Mouse (Mus musculus) left cerebral cortex, postnatal 4 days (tissue): ENCODE results near the gene Ntrk3. TPM values are rescaled to one million over a fixed set of nuclear protein-coding genes. Genes with fewer than 3 reads are reported as not detected.

ENCODE experiments used
- DNase-seq: peaks from one replicate; pipeline ENCODE4 v3.0.0-alpha.2; 2022
- intact Hi-C: fragments of 180-260 bp; cut with DNase I; formaldehyde crosslinking; loops from one replicate; pipeline ENCODE4 v1.15.1; 2025
- total RNA-seq, 2 experiments: library from RNA; stranded (reverse); gene quantifications; 2 replicates each; pipeline ENCODE4 v1.2.3; 2021

Gene Ntrk3
- total RNA-seq, 2 experiments from 2014 or later = 130 to 143 TPM

DNA sequence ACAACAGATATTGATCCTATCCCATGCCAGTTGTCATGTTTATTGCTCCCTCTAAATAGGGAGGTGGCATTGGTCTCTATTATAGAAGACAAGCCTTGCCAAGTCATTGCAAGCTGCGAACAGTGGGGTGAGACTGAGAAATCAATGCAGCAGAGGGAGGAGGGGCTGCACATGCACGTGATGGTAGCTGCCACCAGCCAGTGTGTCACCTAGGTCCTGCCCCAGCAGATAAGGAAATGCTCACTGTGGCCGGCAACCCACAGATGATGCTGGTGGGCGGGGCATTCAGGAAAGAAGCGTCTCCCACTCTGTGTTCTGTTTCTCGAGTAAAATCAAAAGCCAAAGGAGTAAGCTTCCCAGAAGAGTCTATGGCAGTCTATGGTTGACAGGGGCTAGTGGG lies 154.1 kb downstream of the Ntrk3 start:
- no peak for DNase-seq
- intact Hi-C loops = no loop called here

DNA sequence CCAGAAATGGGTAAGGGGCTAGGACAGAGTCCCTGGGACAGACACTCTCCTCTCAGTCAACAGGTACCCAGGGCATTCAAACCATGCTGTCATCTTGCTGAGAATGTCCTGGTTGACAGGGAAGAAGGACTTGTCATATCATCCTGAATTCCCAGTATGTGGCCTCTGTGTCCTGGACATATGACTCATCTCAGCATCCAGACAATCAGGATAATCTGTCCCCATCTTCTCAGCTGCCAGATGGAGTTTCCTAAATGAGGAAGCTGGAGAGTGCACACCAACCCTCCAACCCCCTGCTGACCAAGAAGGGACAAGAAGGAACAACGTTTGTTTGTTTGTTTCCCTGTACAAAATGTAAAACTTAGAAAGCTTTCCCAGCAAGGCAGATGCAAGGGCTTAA lies 156.5 kb downstream of the Ntrk3 start:
- intact Hi-C loops = no loop called here
- no peak for DNase-seq

DNA sequence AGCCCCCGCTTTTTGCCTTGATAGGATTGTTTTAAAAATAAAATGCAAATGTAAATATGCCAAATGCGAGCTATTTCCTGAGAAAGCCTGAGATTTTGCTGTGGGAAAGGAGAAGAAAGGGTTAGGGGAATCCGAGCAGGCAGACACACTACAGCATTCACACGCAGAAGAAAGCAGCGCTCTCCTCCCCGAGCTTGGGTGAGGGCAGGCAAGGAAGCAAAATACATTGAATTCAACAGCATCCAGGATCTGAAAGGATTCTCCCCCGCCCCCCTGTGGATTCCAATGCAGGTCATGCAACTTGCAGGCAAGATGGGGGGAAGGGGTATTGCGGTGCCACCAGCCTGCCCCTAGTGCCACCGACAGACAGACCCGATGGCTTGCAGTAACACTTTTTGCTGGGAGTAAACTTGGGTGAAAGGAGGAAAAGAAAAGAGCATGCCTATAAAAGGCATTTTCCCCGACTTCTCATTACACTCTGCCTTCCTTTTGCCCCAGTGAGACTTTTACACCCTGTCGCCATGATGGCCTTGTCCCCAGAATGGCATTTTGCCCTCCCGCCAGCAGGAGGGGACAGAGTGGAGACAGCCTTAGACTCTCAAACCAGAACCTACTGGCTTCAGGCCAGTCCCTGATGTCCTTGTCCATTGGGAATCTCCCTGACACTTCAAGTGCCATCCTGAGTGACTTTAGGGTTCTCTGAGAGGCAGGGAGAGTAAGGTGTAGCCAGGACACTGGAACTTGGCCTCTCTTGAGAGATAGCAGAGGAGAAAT lies 158.2 kb downstream of the Ntrk3 start:
- intact Hi-C loops = loop anchor here (5.0 to 10.0 kb wide), 2 partner anchors 312 to 1445 kb away; no protein-coding TSS in a partner anchor
- DNase-seq = peak; percentile 87

DNA sequence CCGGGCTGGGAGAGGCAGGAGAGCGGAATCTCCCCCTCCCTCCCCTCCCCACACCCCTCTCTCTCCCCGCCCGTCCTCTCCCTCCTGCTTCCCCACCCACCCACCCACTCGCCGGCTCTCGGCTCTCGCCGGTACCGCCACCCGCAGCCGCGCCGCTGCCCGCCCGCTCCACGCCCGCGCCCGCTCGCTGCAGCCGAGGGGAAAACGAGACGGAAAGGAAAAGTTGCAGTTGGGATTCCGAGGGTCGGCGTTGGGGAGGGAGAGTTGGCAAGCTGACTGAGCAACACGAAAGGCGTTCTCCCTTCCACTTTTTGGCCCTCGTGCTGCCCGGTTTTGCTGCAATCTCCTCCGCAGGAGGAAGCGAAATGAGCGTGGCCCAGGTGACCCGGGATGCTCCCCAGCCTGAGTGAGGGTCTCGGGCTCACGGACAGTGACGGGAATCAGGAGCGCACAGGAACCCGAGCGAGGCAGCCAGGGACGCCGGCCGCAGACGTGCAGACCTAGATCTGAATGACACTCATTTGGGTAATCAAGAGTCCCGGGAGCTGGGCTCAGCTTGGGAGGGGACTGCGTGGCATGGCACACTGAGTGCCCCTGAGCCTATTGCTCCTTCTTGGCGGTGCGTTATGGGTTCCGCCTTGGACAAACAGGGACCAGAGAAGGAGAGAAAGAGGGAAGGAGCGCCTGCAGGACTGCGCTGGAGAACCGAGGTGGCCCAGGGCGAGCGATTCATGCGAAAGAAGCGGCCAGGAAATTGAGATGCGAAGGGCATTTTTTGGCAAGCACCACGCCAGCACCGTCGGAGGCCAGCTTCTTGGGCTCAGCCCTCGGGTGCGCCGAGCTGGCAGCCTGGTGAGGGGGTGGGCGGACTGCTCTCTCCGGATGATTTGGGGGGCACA lies 159.1 kb downstream of the Ntrk3 start:
- peak; percentile 51 for DNase-seq
- intact Hi-C loops = loop anchor here (5.0 to 10.0 kb wide), 2 partner anchors 311 to 1444 kb away; no protein-coding TSS in a partner anchor

DNA sequence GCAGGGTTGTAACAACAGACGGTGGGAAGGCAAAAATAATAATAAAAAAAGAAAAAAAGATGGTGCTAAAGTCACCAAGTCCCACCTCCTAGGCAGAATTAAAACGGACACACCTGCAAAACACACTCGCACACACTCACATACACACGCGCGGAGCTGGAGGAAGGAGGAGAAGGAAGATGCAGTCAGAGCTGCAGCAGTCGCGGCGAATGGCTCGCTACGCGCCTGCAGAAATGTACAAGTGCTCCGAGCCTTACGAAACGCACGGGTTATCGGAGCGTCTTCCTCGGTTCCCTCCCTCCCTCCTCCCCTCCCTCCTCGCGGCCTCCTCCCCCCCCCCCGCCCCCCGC lies 159.7 kb downstream of the Ntrk3 start:
- DNase-seq = no peak
- intact Hi-C loops = loop anchor here (5.0 to 10.0 kb wide), 2 partner anchors 311 to 1443 kb away; no protein-coding TSS in a partner anchor

GRCm38 (mm10) chr7:78577462-78578110 lies 160.2 kb downstream of the Ntrk3 start:
- DNase-seq = peak; percentile 42
- intact Hi-C loops = loop anchor here (5.0 to 10.0 kb wide), 2 partner anchors 310 to 1443 kb away; no protein-coding TSS in a partner anchor

DNA sequence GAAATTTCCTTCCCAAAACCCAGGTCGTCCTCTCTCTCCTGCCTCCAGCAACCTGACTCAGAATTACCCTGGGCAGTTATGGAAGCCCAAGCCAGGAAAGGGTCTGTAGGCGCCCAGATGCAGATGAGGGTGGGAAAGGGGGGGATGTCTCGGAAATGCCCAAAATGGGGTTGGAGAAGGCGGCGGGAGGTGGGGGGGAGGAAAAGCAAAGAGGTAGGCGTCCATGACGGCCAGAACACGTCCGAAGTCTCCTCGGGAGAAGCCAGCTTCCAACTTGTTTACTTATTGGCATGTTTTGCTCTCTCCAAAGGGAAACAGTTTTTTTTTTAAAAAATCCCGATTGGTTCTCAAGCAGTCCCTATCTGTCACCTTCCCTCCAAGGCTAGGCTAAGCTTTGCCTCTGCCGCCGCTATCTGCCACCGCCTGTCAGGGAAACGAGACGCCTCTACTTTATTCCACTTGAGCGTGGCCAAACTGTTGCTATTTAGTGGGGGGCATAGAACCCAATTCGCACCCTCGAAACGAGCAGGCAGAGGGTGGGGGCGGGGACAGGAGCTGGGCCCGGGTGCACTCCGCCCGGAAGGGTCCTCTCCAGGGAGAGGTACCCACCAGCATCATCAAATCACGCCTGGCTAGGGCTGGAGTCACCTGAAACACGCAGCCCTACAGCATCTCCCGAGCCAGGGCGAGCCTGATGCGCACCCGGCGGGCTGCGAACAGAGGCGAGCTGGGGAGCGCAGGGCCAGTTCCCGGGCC lies 160.9 kb downstream of the Ntrk3 start:
- DNase-seq = peak; percentile 38
- intact Hi-C loops = loop anchor here (5.0 to 10.0 kb wide), 2 partner anchors 310 to 1442 kb away; no protein-coding TSS in a partner anchor

GRCm38 (mm10) chr7:78576169-78576568 lies 161.6 kb downstream of the Ntrk3 start:
- intact Hi-C loops = loop anchor here (5.0 to 10.0 kb wide), 2 partner anchors 309 to 1441 kb away; no protein-coding TSS in a partner anchor
- DNase-seq = no peak

DNA sequence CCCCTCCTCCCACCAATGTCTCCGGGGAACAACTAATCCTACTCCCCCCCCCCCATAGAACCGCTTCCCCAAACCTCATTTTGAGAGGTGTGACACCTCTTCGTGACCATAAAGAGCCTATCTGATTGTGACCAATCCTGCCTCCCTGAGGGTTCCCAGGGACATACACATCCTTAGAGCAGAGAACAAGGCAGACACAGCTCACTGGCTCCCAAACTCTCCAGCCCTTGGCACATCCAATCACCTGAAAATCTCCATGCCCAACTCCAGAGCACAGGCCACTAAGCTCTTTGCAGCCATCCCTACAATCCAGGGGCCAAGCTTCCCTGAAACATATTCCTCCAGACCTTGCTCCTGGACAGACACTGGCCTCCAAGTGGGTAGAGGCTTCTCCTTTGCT lies 162.3 kb downstream of the Ntrk3 start:
- intact Hi-C loops = loop anchor here (5.0 to 10.0 kb wide), 2 partner anchors 308 to 1441 kb away; no protein-coding TSS in a partner anchor
- no peak for DNase-seq

DNA sequence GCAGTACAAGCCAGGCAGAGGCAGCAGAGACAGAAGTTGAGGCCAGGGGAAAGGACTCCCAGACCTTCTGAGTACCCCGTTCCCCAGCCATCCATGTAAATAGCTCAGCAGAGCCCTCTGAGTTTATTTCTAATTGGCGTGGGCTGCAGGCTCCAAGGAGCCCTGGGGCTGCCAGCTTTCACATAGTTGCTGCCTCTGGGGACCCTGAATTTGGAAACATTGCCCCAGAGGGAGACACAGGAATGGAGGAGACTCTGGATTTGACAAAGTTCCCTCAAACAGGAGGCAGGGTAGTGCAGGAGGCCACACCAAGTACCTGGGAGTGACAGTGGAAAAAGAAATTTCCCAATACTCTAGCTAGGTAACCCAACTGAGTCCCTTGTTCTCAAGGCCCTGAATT lies 166.6 kb downstream of the Ntrk3 start:
- intact Hi-C loops = loop anchor here (10.0 kb wide), 1 partner anchor 1436 kb away; no protein-coding TSS in a partner anchor
- DNase-seq = no peak

DNA sequence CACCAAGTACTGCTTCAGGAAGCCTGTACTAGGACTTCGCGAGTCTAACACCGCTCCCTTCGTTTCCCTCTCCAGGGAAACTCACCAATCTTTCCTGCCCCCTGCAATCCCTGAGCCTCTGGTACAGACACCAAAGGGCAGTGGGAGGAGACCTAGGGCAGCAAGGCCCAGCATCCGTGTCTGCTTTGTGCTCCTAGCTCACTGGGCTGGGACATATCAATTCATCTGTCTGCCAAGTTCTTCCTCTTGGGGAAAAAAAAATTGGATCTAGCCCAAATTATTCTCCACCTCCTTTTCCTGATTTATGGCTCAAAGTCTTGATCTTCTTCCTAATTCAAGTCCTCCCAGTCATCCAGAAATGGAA lies 168.6 kb downstream of the Ntrk3 start:
- intact Hi-C loops = loop anchor here (10.0 kb wide), 1 partner anchor 264 kb away; no protein-coding TSS in a partner anchor
- no peak for DNase-seq

GRCm38 (mm10) chr7:78568411-78569254 lies 169.2 kb downstream of the Ntrk3 start:
- intact Hi-C loops = loop anchor here (10.0 kb wide), 1 partner anchor 264 kb away; no protein-coding TSS in a partner anchor
- DNase-seq = peak; percentile 86

DNA sequence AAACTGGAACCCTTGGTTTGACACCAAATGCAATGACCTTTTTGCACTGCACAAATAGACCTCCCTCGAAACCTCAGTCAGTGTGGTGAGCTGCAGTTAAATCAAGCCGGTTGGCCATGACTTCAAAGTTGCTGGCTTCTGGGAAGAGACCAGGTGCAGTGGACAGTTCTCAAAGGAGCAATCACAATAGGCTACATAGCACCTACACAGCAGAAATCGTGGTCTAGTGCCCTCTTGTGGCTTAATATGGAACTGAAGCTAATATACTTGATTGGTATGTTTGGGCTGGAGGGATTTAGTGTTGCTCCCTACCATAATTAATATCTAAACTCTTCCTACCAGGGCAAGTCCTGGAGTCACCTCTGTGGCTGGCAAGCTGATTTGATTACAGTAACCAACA lies 171.2 kb downstream of the Ntrk3 start:
- intact Hi-C loops = loop anchor here (10.0 kb wide), 1 partner anchor 262 kb away; no protein-coding TSS in a partner anchor
- no peak for DNase-seq

DNA sequence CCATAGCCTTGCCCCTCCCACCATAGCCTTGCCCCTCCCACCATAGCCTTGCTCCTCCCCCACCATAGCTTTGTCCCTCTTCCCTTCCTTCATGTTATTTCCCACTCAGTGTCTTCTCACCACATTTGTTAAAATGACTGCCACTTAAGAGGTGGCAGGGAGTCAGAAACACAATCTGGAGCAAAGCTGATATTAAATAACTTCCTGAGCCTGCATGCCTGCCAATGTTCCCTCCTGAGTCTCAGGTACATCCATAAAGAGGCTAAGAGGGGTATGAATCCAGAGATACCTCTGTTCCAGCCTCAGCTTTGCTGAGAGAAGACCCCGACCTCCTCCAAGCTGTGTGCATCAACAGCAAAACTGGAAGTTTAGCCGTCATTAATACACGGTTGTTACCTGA lies 172.4 kb downstream of the Ntrk3 start:
- no peak for DNase-seq
- intact Hi-C loops = loop anchor here (10.0 kb wide), 1 partner anchor 261 kb away; no protein-coding TSS in a partner anchor

GRCm38 (mm10) chr7:78558503-78558902 lies 179.3 kb downstream of the Ntrk3 start:
- DNase-seq = no peak
- intact Hi-C loops = no loop called here

- DNase-seq = no peak
These were observed 182.3 kb downstream of the Ntrk3 start for GRCm38 (mm10) chr7:78555532-78555931.

DNA sequence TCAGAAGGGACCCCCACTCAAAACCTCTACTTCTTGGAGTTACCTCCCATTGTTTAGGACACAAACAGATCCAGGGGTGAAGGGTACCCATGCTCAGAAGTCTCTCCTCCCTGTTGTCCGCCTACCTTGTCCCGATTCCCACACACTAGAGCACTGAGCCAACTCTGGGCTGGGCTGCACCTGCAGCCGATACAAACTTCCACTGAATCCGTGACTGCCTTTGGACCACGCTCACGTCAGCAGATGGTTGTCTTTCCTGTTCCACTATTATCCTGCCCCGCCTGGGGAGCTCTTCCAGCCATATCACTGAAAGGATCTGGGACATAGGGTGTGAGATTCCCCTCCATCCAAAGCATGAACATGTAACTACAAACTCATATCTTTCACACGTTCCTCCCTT lies 188.4 kb downstream of the Ntrk3 start:
- no peak for DNase-seq
- intact Hi-C loops = no loop called here

More at GRCm38 (mm10) chr7:78555532-78555931, 182.3 kb downstream of the Ntrk3 start:
- intact Hi-C loops = no loop called here

DNA sequence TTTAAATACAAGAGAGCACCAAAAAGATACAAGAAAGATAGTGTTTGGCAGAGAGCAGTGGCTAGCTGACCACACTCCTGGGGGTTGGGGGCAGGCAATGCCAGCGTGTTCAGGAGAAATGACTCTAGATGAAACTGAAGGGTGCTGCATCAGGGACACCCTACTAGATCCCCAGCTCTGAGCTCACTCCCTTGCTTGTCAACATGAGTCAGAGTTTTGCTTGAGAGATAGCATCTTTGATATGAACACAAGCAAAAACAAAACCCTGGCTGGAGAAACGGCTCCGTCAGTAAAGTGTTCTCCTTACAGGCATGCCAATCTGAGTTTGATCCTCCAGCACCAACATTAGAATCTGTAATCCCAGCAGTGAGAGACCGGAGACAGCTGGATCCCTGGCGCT lies 189.1 kb downstream of the Ntrk3 start:
- DNase-seq = no peak
- intact Hi-C loops = no loop called here

DNA sequence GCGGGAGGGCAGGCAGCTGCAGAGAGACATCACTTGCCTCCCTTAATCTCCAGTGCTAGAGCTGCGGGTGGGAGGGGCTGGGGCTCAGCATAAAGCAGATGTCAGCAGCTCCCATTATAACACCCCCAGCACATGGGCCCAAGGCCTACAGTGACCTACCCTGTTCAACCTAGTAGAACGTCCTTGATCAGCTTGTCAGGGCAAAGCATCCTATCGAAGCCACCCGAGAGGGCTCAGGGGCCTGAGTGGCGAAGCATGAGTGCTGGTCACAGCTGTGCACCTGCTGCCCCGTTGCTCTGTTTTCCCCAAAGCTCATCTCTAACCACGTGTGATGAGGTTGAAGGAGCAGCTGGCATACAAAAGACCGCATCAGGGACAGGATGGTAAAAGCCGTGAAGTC lies 191.3 kb downstream of the Ntrk3 start:
- DNase-seq = no peak
- intact Hi-C loops = no loop called here
